Mouse (Mus musculus): ENCODE data around the gene Fam229a.
A peak's percentile ranks its signal among the peaks of the same experiment; 100 is the strongest.

The Fam229a gene

GRCm38 (mm10) chr4:129496631-129497030 lies 5.6 kb downstream of the Fam229a start:
- peak; percentile 69 for DNase-seq

- DNase-seq, result no peak
These were observed 8.0 kb downstream of the Fam229a start for GRCm38 (mm10) chr4:129498941-129499340.

DNA sequence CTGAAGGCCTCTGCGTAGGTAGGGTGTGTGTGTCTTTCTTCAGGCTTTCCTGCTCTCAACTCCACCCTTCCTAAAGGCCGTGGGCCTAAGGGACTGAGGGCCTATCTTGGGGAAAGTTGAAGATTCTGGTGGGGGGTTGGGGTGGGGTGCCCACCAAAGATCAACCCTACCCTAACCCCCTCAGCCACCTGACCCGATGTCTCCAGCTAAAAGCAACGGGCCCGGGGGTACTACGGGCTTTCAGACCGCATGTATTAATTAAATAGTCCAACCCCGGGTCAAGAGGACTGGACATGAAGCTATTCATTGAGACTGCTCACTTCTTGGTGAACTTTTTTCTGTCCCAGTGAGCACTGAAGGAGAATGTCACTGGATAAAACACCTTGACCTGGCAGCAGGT lies 9.0 kb downstream of the Fam229a start:
- DNase-seq, result no peak

GRCm38 (mm10) chr4:129500607-129501566 lies 9.9 kb downstream of the Fam229a start:
- DNase-seq, result peak; percentile 90

DNA sequence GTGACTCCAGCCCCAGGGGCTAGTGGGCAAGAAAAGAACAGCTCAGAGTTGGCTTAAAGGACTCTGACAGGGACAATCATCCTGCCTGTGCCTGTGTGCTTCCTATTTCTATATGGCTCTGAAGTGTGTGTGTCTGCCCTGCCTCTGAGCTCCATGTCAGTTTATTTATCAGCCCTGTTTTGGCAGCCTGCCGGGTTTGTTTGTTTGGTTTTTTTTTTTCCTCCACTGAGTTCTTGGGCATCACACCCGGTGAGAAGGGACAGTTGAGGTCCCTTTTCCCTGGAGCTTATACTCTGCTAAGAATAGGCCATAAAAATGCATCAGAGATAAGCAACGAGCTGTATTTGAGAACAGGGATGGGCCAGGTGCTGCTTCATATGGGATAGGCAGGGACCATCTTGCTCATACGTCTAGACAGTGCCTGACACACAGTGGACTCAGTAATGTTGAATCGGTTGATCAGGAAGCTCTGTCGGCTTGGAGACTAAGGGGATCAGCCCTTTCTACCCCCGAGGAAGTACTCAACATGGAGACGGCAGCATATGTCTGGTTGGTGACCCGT lies 11.4 kb downstream of the Fam229a start:
- DNase-seq, result no peak

GRCm38 (mm10) chr4:129502901-129503444 lies 12.0 kb downstream of the Fam229a start:
- no peak for DNase-seq

DNA sequence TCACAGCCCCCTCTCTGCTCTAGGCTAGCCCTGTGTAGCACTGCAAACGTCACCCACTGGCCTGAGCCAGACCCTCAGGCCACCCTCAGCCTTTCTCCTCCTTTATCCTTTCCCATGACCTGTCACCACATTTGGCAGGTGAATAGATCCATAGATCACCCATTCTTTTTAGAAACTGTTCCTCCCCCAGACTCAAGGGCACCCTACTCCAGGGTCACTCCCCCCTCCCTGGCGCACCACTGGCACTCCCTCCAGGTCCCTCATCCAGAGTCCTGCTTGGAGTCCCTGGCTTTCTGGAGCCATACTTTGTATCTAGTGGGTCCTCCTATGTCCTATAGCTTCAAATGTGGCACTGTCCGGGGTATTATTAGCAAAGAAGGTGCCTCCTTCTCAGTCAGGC lies 14.5 kb downstream of the Fam229a start:
- no peak for DNase-seq

DNA sequence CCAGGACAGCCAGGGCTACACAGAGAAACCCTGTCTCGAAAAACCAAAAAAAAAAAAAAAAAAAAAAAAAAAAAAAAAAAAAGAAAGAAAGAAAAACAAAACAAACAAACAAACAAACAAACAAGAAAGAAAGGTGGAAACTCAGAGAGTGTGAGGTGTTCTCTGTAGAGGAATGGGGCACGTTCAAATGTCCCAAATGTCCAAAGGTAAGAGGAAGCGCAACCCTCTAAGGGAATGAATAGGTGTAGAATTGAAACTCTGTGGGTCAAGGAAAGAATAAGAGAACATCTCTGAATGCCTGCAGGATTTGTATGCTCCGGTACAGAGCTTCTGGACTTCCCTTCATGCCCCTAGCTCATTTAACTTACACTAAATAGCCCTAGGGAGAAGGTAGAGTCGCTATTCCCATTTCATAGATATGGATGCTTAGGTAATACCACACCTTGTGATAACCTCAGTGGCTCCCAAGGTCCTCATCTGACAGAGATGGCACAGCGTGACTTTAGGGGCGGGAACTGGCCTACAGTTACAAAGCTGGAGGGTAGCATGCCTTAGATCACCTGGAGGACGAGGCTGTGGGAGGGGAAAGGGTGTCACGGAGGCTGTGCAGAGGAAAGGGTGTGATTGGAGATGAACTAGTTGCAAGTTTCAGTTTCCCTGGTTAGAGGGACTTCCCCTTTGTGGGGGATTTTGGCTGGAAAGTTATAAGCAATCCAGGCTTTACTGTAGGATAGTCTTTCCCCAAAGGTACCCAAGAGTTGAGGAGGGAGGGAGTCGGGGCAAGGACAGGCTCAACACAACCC lies 16.6 kb downstream of the Fam229a start:
- no peak for DNase-seq

- no peak for DNase-seq
These were observed 17.2 kb downstream of the Fam229a start for GRCm38 (mm10) chr4:129508237-129508515.

DNA sequence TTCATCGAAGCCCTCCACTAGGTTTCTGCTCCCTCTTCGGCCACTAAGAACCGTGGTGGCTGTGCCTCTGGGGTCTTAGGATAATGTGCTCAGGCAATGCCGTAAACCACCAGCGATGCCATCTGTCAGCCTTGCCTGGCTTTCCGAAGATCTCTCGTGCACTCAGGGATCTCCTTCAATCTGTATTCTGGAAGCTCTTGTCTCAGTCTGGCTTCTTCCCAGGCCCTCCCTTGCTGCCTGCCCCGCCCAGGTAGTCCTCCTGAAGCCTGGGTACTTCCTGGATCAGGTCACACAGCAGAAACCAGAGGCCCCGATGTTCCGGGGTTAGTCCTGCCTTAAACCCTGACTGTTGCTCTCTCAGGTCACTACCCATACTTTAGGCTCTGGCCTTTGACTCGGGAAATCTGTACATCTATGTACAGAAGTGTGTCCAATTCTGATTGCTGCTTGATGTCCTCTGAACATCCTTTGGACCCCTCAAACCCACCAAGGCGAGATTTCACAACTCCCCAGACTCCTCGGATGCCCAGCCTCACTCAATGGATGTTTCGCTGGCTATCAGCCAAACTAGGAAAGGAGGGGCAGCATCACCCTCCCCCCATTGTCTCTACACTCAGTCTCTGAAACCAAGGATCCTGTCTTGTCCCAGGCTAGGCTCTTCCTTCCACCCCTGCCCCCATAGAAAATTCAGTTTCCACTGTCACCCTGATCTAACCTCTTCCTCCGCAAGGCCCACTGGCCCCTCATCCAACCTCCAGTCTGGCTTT lies 18.0 kb downstream of the Fam229a start:
- no peak for DNase-seq

GRCm38 (mm10) chr4:129509650-129510049 lies 18.7 kb downstream of the Fam229a start:
- no peak for DNase-seq

GRCm38 (mm10) chr4:129510723-129511412 lies 19.9 kb downstream of the Fam229a start:
- no peak for DNase-seq

GRCm38 (mm10) chr4:129511413-129512096 lies 20.6 kb downstream of the Fam229a start:
- DNase-seq, result no peak

DNA sequence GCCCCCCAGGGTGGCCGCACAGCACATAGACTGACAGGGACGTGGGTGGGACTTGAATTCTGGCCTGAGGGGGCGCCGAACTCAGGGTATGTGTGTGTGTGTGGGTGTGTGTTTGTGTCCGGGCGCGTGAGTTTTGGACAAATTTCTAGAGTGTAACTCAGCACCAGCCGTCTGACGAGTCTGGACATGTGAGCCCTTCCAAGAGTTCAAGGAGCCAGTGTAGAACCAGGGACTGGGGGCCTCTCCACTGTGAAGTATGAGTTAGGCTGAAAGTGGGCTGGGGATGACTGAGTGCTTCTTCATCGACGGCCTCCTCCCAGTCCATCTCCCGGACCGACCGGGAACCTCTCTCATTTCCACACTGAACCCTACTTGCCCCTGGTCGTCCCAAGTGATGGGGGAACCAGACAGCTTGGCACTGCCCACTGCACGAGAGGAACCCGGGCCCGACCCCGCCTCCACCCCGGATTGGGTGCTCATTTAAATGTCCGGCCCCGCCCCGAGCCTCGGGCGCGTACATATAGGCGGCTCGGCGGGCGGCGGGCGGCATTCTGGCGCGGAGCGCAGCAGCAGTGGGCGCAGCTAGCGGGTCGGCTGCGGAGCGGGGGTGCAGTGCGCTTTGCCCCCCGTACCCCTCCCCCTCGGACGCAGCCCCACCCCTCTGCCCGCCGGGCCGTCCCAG lies 22.2 kb downstream of the Fam229a start, which contains the start of gene Marcksl1:
Gene Marcksl1 (plus strand): TSS at position 496 of the 682 bp plus-strand sequence.
- peak; percentile 69 for DNase-seq

DNA sequence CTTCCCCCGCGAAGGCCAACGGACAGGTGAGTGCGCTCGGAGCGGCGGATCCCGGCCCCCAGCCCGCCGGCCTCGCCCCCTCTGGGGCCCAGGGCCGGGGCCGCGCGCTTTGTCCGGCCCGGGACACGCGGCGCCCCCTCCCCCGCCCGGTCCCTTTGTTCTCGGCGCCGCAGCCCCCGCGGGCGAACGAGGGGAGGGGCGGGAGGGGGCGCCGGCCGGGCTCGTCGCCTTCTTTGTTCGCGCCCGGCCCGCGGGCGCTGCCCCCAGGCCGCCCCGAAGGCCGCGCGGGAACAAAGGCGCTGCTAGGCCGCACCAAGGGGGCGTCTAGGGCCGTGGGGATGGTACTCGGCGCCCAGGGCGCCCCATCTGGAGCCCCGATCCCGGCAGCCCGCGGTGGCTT lies 22.9 kb downstream of the Fam229a start:
- no peak for DNase-seq

DNA sequence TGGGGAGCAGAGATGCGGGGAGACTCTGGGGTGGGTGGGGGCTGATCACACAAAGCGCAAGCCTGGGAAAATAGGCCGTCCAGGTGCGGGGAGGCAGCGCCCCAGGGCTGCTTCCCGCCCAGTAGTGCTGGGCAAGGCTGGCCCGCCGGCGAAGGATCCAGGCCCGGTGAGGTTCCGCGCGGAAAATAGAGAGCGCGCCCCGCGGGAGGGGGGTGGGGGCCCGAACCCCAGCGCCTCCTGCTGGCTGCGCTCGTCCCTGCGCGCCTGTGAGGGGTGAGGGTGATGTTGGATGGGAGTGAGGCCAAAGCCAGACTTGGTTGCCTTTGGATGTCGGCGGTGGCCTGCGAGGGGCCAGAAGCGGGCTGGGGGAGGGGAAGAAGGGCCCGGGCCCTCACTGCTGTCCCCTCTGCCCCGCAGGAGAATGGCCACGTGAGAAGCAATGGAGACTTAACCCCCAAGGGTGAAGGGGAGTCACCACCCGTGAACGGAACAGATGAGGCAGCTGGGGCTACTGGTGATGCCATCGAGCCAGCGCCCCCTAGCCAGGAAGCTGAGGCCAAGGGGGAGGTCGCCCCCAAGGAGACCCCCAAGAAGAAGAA lies 23.4 kb downstream of the Fam229a start:
- DNase-seq, result no peak

GRCm38 (mm10) chr4:129516925-129517324 lies 25.9 kb downstream of the Fam229a start:
- peak; percentile 60 for DNase-seq

GRCm38 (mm10) chr4:129518519-129518918 lies 27.5 kb downstream of the Fam229a start:
- DNase-seq, result no peak

GRCm38 (mm10) chr4:129525338-129525737 lies 34.3 kb downstream of the Fam229a start:
- DNase-seq, result no peak

DNA sequence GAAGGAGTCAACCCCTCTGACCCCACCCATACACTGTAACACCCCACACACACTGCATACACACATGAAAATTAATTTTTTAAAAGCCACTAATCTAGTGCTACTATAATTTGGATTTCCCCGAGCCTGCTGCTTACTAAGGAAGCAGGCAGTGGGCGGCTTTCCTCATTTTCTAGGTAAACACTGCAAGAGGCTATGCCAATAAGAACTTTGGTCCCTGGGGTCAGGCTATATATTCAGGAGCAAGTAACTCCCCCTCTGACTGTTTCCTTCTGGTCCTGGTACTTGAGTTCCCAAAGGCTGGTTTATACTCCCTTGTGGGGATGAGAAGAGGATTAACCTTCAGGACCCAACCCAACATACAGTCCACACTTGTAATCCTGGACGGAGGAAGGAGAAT lies 34.9 kb downstream of the Fam229a start:
- DNase-seq, result no peak
